Mouse (Mus musculus) C2C12 (cell line): ENCODE data around the gene Prpsap2. TPM values are rescaled to one million over a fixed set of nuclear protein-coding genes. Genes with fewer than 3 reads are reported as not detected.

Source experiments
- H3K27me3 ChIP-seq: one replicate; pipeline ENCODE4 v1.6.1; 2011; ENCODE audit not compliant: control insufficient read depth, insufficient read depth, insufficient read length
- H3K36me3 ChIP-seq: one replicate; pipeline ENCODE4 v1.6.1; 2011; ENCODE audit not compliant: control insufficient read depth, insufficient read depth
- H3K4me3 ChIP-seq: one replicate; pipeline ENCODE4 v1.5.1; 2011; ENCODE audit warnings: mild to moderate bottlenecking, control low read depth; ENCODE audit not compliant: poor library complexity, insufficient read depth, severe bottlenecking
- H3K79me2 ChIP-seq: one replicate; pipeline ENCODE4 v1.6.1; 2011; ENCODE audit not compliant: control insufficient read depth, insufficient read depth
- H3K79me3 ChIP-seq: one replicate; pipeline ENCODE4 v1.6.1; 2011; ENCODE audit warnings: low read depth, control low read depth
- H3ac ChIP-seq: one replicate; pipeline ENCODE3; 2011; ENCODE audit warnings: low read depth; ENCODE audit not compliant: control insufficient read depth, insufficient read length
- CEBPB ChIP-seq: IDR thresholded peaks from one replicate; pipeline ENCODE4 v1.6.1; 2011; ENCODE audit warnings: low read depth, mild to moderate bottlenecking, control low read depth, moderate library complexity
- CTCF ChIP-seq: IDR thresholded peaks from one replicate; pipeline ENCODE4 v1.5.1; 2011; ENCODE audit not compliant: control insufficient read depth, insufficient read depth, insufficient read length
- FOSL1 ChIP-seq: IDR thresholded peaks from one replicate; pipeline ENCODE4 v1.8.0; 2011; ENCODE audit warnings: mild to moderate bottlenecking, low read length; ENCODE audit not compliant: poor library complexity, insufficient read depth, severe bottlenecking
- MAX ChIP-seq: IDR thresholded peaks from one replicate; pipeline ENCODE4 v1.6.1; 2011; ENCODE audit warnings: mild to moderate bottlenecking, control low read depth
- MYOD1 ChIP-seq: IDR thresholded peaks from one replicate; pipeline ENCODE4 v1.6.1; 2011; ENCODE audit warnings: low read depth; ENCODE audit not compliant: control insufficient read depth, insufficient read length
- MYOG ChIP-seq: IDR thresholded peaks from one replicate; pipeline ENCODE4 v1.6.1; 2011; ENCODE audit not compliant: control insufficient read depth, insufficient read length; ENCODE audit errors: extremely low read depth
- USF1 ChIP-seq: IDR thresholded peaks from one replicate; pipeline ENCODE4 v1.6.1; 2011; ENCODE audit warnings: low read depth, mild to moderate bottlenecking, control low read depth, moderate library complexity
- polyA plus RNA-seq: library from polyadenylated mRNA; unstranded; fragments of >200 nt; fragmentation: generic; extraction: Trizol; gene quantifications from one replicate; pipeline ENCODE4 v1.2.1, GENCODE M21; 2012; ENCODE audit warnings: missing spikeins

Prpsap2 gene
- polyA plus RNA-seq, 1 experiment, result 15.9 TPM

GRCm38 (mm10) chr11:61744460-61744859 is 17.4 kb downstream of the Prpsap2 start:
- TF ChIP-seq MYOD1 (no peak), MAX (no peak), MYOG (no peak), CEBPB (no peak), FOSL1 (no peak), CTCF (no peak), USF1 (no peak)
- H3K36me3 ChIP-seq, result peaks cover 83% of the 10 kb centered on the region
- no peaks in the 10 kb centered on the region for H3K27me3 ChIP-seq
- no peaks in the 10 kb centered on the region for H3K79me2 ChIP-seq
- H3K79me3 ChIP-seq, result no peaks in the 10 kb centered on the region
- no peak overlapping the region for H3ac ChIP-seq
- no peak overlapping the region for H3K4me3 ChIP-seq

- no peak for TF ChIP-seq FOSL1
- no peak for TF ChIP-seq MAX
- TF ChIP-seq MYOD1, result no peak
- no peak for TF ChIP-seq USF1
- TF ChIP-seq CTCF, result no peak
- TF ChIP-seq CEBPB, result no peak
- TF ChIP-seq MYOG, result no peak
- Histone ChIP-seq H3K79me2 (no peaks in the 10 kb centered on the region), H3K27me3 (no peaks in the 10 kb centered on the region), H3K79me3 (no peaks in the 10 kb centered on the region), H3ac (no peak overlapping the region), H3K36me3 (peaks cover 84% of the 10 kb centered on the region), H3K4me3 (no peak overlapping the region)
Observed at GRCm38 (mm10) chr11:61743768-61744167, 18.1 kb downstream of the Prpsap2 start.

- Histone ChIP-seq H3K36me3 (peaks cover 87% of the 10 kb centered on the region), H3K27me3 (no peaks in the 10 kb centered on the region), H3K79me3 (no peaks in the 10 kb centered on the region), H3K79me2 (no peaks in the 10 kb centered on the region), H3ac (no peak overlapping the region), H3K4me3 (no peak overlapping the region)
- TF ChIP-seq FOSL1, result no peak
- no peak for TF ChIP-seq CEBPB
- no peak for TF ChIP-seq MYOD1
Observed at GRCm38 (mm10) chr11:61740500-61740899, 21.4 kb downstream of the Prpsap2 start.

- Histone ChIP-seq H3ac (no peak overlapping the region), H3K27me3 (no peaks in the 10 kb centered on the region), H3K36me3 (peaks cover 89% of the 10 kb centered on the region), H3K79me3 (no peaks in the 10 kb centered on the region), H3K79me2 (no peaks in the 10 kb centered on the region), H3K4me3 (no peak overlapping the region)
- TF ChIP-seq MYOG (no peak), FOSL1 (no peak), CEBPB (no peak), CTCF (no peak), USF1 (no peak), MYOD1 (no peak), MAX (no peak)
Observed at GRCm38 (mm10) chr11:61737290-61737689, 24.6 kb downstream of the Prpsap2 start.

GRCm38 (mm10) chr11:61732672-61733071 is 29.2 kb downstream of the Prpsap2 start:
- H3K4me3 ChIP-seq, result no peak overlapping the region
- H3K36me3 ChIP-seq, result peaks cover 81% of the 10 kb centered on the region
- H3K79me2 ChIP-seq, result no peaks in the 10 kb centered on the region
- H3ac ChIP-seq, result no peak overlapping the region
- TF ChIP-seq CEBPB, result no peak
- TF ChIP-seq MAX, result no peak
- TF ChIP-seq CTCF, result no peak
- TF ChIP-seq FOSL1, result no peak
- H3K79me3 ChIP-seq, result no peaks in the 10 kb centered on the region
- no peaks in the 10 kb centered on the region for H3K27me3 ChIP-seq

- no peaks in the 10 kb centered on the region for H3K79me3 ChIP-seq
- H3K27me3 ChIP-seq, result no peaks in the 10 kb centered on the region
- TF ChIP-seq MAX (no peak), MYOD1 (no peak), FOSL1 (no peak), USF1 (no peak), CEBPB (no peak), MYOG (no peak), CTCF (no peak)
- no peaks in the 10 kb centered on the region for H3K79me2 ChIP-seq
- no peak overlapping the region for H3ac ChIP-seq
- no peak overlapping the region for H3K4me3 ChIP-seq
- H3K36me3 ChIP-seq, result peaks cover 49% of the 10 kb centered on the region
Observed at GRCm38 (mm10) chr11:61728037-61728436, 33.9 kb downstream of the Prpsap2 start.
